In genomic region chr11:51636323-51636684, GRCm38 (mm10) we compare ENCODE assay signal across 8 mouse cellular contexts. TPM values are rescaled to one million over a fixed set of nuclear protein-coding genes. Genes with fewer than 3 reads are reported as not detected.
DNase-seq lines count a peak whose midpoint lies in the region; ATAC-seq lines count a peak whose summit lies in the region.

No protein-coding gene starts in this region.

- peak overlapping the region; percentile 86 for H3K9ac ChIP-seq in hindbrain, embryonic 13.5 days
- peak overlapping the region; percentile 77 for H3K9ac ChIP-seq in limb, embryonic 13.5 days
- H3K9ac ChIP-seq in midbrain, embryonic 13.5 days (replicated peaks), result peak overlapping the region; percentile 81

- peaks cover 7% of the 10 kb centered on the region for H3K27me3 ChIP-seq in hindbrain, embryonic 13.5 days
- no peaks in the 10 kb centered on the region for H3K27me3 ChIP-seq in limb, embryonic 13.5 days
- peaks cover 8% of the 10 kb centered on the region; the same call in 1 of the 2 replicates for H3K27me3 ChIP-seq in midbrain, embryonic 13.5 days

- no peaks in the 10 kb centered on the region for H3K36me3 ChIP-seq in hindbrain, embryonic 13.5 days
- no peaks in the 10 kb centered on the region for H3K36me3 ChIP-seq in limb, embryonic 13.5 days
- H3K36me3 ChIP-seq in midbrain, embryonic 13.5 days, result 0 out of 2 replicates have a peak, but pooled peaks cover 3% of the 10 kb centered on the region

- H3K27ac ChIP-seq in hindbrain, embryonic 13.5 days, result peak overlapping the region; percentile 86
- H3K27ac ChIP-seq in limb, embryonic 13.5 days, result peak overlapping the region; percentile 74; the same call in 1 of the 2 replicates
- H3K27ac ChIP-seq in midbrain, embryonic 13.5 days, result peak overlapping the region; percentile 81

- H3K4me2 ChIP-seq in hindbrain, embryonic 13.5 days, result peak overlapping the region; percentile 74
- peak overlapping the region; percentile 86 for H3K4me2 ChIP-seq in limb, embryonic 13.5 days (replicated peaks)
- H3K4me2 ChIP-seq in midbrain, embryonic 13.5 days (replicated peaks), result peak overlapping the region; percentile 76

- ATAC-seq in erythroid progenitor cell, adult 5-6 weeks (replicated peaks; ENCODE audit: low FRiP score, poor library complexity, severe bottlenecking), result peak; percentile 81
- peak; percentile 37 for ATAC-seq in hindbrain, embryonic 13.5 days (ENCODE audit: low FRiP score)
- peak; percentile 41; the same call in 1 of the 2 replicates for ATAC-seq in limb, embryonic 13.5 days (ENCODE audit: low FRiP score, low read depth)
- ATAC-seq in midbrain, embryonic 13.5 days, result peak; percentile 38

- 4% methylated on average over 6 of the region's 6 CpGs for WGBS in hindbrain, embryonic 13.5 days
- WGBS in limb, embryonic 13.5 days, result 3% methylated on average over 6 of the region's 6 CpGs
- WGBS in midbrain, embryonic 13.5 days, result 4% methylated on average over 6 of the region's 6 CpGs

- no peaks in the 10 kb centered on the region for H3K9me3 ChIP-seq in hindbrain, embryonic 13.5 days
- no peaks in the 10 kb centered on the region for H3K9me3 ChIP-seq in limb, embryonic 13.5 days
- H3K9me3 ChIP-seq in midbrain, embryonic 13.5 days, result no peaks in the 10 kb centered on the region

- peak overlapping the region; percentile 77 for H3K4me3 ChIP-seq in hindbrain, embryonic 13.5 days
- peak overlapping the region; percentile 75 for H3K4me3 ChIP-seq in limb, embryonic 13.5 days
- peak overlapping the region; percentile 84 for H3K4me3 ChIP-seq in midbrain, embryonic 13.5 days (replicated peaks)

- peak; percentile 74 for DNase-seq in adrenal gland, adult 2 months
- no peak for DNase-seq in adrenal gland, postnatal 4 days (ENCODE audit: low spot score in 2 of 2)
- DNase-seq in c-Kit-negative CD71-positive TER-119-positive erythroid progenitor cells, embryonic 14.5 days (ENCODE audit: low read depth, low spot score), result peak; percentile 62
- DNase-seq in spleen, postnatal 36 days (ENCODE audit: low spot score in 2 of 2), result peak; percentile 74 to 78

- peaks cover 39% of the 10 kb centered on the region for H3K4me1 ChIP-seq in hindbrain, embryonic 13.5 days (replicated peaks)
- peaks cover 36% of the 10 kb centered on the region for H3K4me1 ChIP-seq in limb, embryonic 13.5 days
- peaks cover 27% of the 10 kb centered on the region for H3K4me1 ChIP-seq in midbrain, embryonic 13.5 days (replicated peaks)

RNA-seq across cellular contexts. Expression of gene Rmnd5b, which starts 0.6 kb away (rescaled TPM):
- total RNA-seq in adrenal gland, adult 2 months (2021), result 10 to 100 TPM; 44.0 to 61.9 TPM
- 201 and 250 TPM in 2 replicates for polyA plus RNA-seq in adrenal gland, adult 2 months (2012; rRNA removed)
- total RNA-seq in adrenal gland, postnatal 4 days (2021), result 10 to 100 TPM; 41.5 to 50.0 TPM
- 8.6 and 10.5 TPM in 2 replicates for total RNA-seq in erythroid progenitor cell, adult 5-6 weeks (2015; ENCODE audit: low replicate concordance)
- 2.1 and 14.6 TPM in 2 replicates for total RNA-seq in erythroid progenitor cell, adult 5-6 weeks (2017; ENCODE audit: low replicate concordance)
- 74.8 and 77.7 TPM in 2 replicates for polyA plus RNA-seq in hindbrain, embryonic 13.5 days (2015; fragmentation: Nextera tagmentation; extraction: Ambion mirVana)
- polyA plus RNA-seq in limb, embryonic 13.5 days (2015; fragmentation: Nextera tagmentation; extraction: Ambion mirVana), result 51.8 and 56.1 TPM in 2 replicates
- 66.2 and 71.8 TPM in 2 replicates for polyA plus RNA-seq in midbrain, embryonic 13.5 days (2015; fragmentation: Nextera tagmentation; extraction: Ambion mirVana)

RNA-seq across cellular contexts. Expression of gene N4bp3, which starts 14.3 kb away (rescaled TPM):
- total RNA-seq in adrenal gland, adult 2 months (2021), result 1 to 10 TPM; 5.3 to 9.3 TPM
- polyA plus RNA-seq in adrenal gland, adult 2 months (2012; rRNA removed), result 10.5 and 15.1 TPM in 2 replicates
- 10 to 100 TPM; 19.8 to 26.5 TPM for total RNA-seq in adrenal gland, postnatal 4 days (2021)
- not detected in 2 replicates for total RNA-seq in erythroid progenitor cell, adult 5-6 weeks (2015; ENCODE audit: low replicate concordance)
- total RNA-seq in erythroid progenitor cell, adult 5-6 weeks (2017; ENCODE audit: low replicate concordance), result 2.1 TPM in 1 of 2 replicates, not detected in the other
- polyA plus RNA-seq in hindbrain, embryonic 13.5 days (2015; fragmentation: Nextera tagmentation; extraction: Ambion mirVana), result 12.9 and 14.1 TPM in 2 replicates
- polyA plus RNA-seq in limb, embryonic 13.5 days (2015; fragmentation: Nextera tagmentation; extraction: Ambion mirVana), result 31.1 and 32.4 TPM in 2 replicates
- polyA plus RNA-seq in midbrain, embryonic 13.5 days (2015; fragmentation: Nextera tagmentation; extraction: Ambion mirVana), result 8.0 and 8.3 TPM in 2 replicates

RNA-seq across cellular contexts. Expression of gene D930048N14Rik, which starts 14.4 kb away (rescaled TPM):
- total RNA-seq in adrenal gland, adult 2 months (2021), result 1 to 10 TPM; 1.0 to 2.4 TPM
- 5.0 and 6.1 TPM in 2 replicates for polyA plus RNA-seq in adrenal gland, adult 2 months (2012; rRNA removed)
- total RNA-seq in adrenal gland, postnatal 4 days (2021), result 1 to 10 TPM; 3.5 to 4.1 TPM
- not detected in 2 replicates for total RNA-seq in erythroid progenitor cell, adult 5-6 weeks (2015; ENCODE audit: low replicate concordance)
- total RNA-seq in erythroid progenitor cell, adult 5-6 weeks (2017; ENCODE audit: low replicate concordance), result not detected in 2 replicates
- 0.63 and 0.83 TPM in 2 replicates for polyA plus RNA-seq in hindbrain, embryonic 13.5 days (2015; fragmentation: Nextera tagmentation; extraction: Ambion mirVana)
- 3.1 and 3.5 TPM in 2 replicates for polyA plus RNA-seq in limb, embryonic 13.5 days (2015; fragmentation: Nextera tagmentation; extraction: Ambion mirVana)
- polyA plus RNA-seq in midbrain, embryonic 13.5 days (2015; fragmentation: Nextera tagmentation; extraction: Ambion mirVana), result 0.22 and 0.26 TPM in 2 replicates

RNA-seq across cellular contexts. Expression of gene Nhp2, which starts 16.8 kb away (rescaled TPM):
- total RNA-seq in adrenal gland, adult 2 months (2021), result 10 to 100 TPM; 76.3 to 79.4 TPM
- 41.8 and 48.3 TPM in 2 replicates for polyA plus RNA-seq in adrenal gland, adult 2 months (2012; rRNA removed)
- total RNA-seq in adrenal gland, postnatal 4 days (2021), result 10 to 100 TPM; 73.2 to 74.9 TPM
- total RNA-seq in erythroid progenitor cell, adult 5-6 weeks (2015; ENCODE audit: low replicate concordance), result 15.9 and 23.1 TPM in 2 replicates
- total RNA-seq in erythroid progenitor cell, adult 5-6 weeks (2017; ENCODE audit: low replicate concordance), result 12.3 and 14.8 TPM in 2 replicates
- 99.6 and 108 TPM in 2 replicates for polyA plus RNA-seq in hindbrain, embryonic 13.5 days (2015; fragmentation: Nextera tagmentation; extraction: Ambion mirVana)
- 129 and 141 TPM in 2 replicates for polyA plus RNA-seq in limb, embryonic 13.5 days (2015; fragmentation: Nextera tagmentation; extraction: Ambion mirVana)
- polyA plus RNA-seq in midbrain, embryonic 13.5 days (2015; fragmentation: Nextera tagmentation; extraction: Ambion mirVana), result 104 and 110 TPM in 2 replicates

RNA-seq across cellular contexts. Expression of gene Hnrnpab, which starts 29.7 kb away (rescaled TPM):
- 100 to 1,000 TPM; 266 to 294 TPM for total RNA-seq in adrenal gland, adult 2 months (2021)
- 234 and 286 TPM in 2 replicates for polyA plus RNA-seq in adrenal gland, adult 2 months (2012; rRNA removed)
- total RNA-seq in adrenal gland, postnatal 4 days (2021), result 100 to 1,000 TPM; 350 to 387 TPM
- total RNA-seq in erythroid progenitor cell, adult 5-6 weeks (2015; ENCODE audit: low replicate concordance), result 250 and 265 TPM in 2 replicates
- total RNA-seq in erythroid progenitor cell, adult 5-6 weeks (2017; ENCODE audit: low replicate concordance), result 313 and 505 TPM in 2 replicates
- polyA plus RNA-seq in hindbrain, embryonic 13.5 days (2015; fragmentation: Nextera tagmentation; extraction: Ambion mirVana), result 400 and 427 TPM in 2 replicates
- polyA plus RNA-seq in limb, embryonic 13.5 days (2015; fragmentation: Nextera tagmentation; extraction: Ambion mirVana), result 415 TPM in 2 replicates
- 465 and 547 TPM in 2 replicates for polyA plus RNA-seq in midbrain, embryonic 13.5 days (2015; fragmentation: Nextera tagmentation; extraction: Ambion mirVana)

Comparison
In these comparisons a context has a peak if more than half of its experiments do, and no peak if none do; other contexts are left out.
1. DNase-seq: peak in adrenal gland, adult 2 months (single experiment), c-Kit-negative CD71-positive TER-119-positive erythroid progenitor cells, embryonic 14.5 days (single experiment) and spleen, postnatal 36 days (2 of 2); none in adrenal gland, postnatal 4 days (0 of 2).
2. Peak in every context shown above with its lines, with median percentiles within 50 percentile points of each other: ATAC-seq, H3K27ac ChIP-seq, H3K4me2 ChIP-seq, H3K4me3 ChIP-seq and H3K9ac ChIP-seq.